Mouse (Mus musculus): ENCODE data around the gene Hist2h2bb.

DNA sequence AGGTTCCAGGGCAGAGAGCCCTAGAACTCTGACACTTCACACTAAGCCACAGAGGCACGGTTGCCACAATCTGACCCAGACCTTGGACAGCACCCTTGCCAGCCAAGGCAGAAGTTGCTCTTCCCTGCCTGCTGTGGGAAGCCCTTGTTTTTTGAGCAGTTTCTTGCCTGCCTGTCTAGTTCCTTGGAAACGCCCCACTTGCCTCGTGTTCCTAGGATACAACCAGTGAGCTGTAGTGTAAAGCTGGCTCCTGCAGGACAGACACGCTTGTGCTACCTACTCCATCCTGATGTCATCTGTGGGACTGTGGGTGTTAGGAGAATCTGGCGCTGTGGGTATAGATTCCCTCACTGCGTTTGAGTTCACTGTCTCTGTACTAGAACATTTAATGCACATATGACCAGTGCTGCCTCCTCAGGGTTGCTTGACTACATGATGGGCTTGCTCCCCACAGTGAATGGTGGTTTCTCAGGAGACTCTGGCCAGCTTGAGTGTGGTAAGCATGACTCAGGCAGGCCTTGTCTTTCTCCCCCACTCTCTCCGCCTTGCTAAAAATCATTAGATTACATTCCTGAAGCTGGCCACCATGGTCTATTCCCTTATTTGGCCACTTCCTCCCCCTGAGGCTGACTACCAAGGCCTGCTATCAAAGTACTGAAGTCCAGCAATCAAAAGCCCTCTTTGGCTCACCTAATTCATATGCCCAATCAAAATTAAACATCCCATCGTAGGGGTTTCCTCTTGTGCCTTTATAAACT is 43.0 kb downstream of the Hist2h2bb start:
- no peak for TF ChIP-seq CTCF (conservative IDR thresholded peaks at IDR 0.05; ENCODE audit: insufficient read depth, insufficient read length, low read depth, low read length)
- TF ChIP-seq POLR2A (IDR thresholded peaks at IDR 0.05; ENCODE audit: low read depth, low read length) = no peak

Measured in kidney, adult 2 months (tissue).